Mouse (Mus musculus) hindbrain, embryonic 10.5 days (tissue): ENCODE data around the gene Gmeb2. TPM values are rescaled to one million over a fixed set of nuclear protein-coding genes. Genes with fewer than 3 reads are reported as not detected.

Experiments used
- DNase-seq: peaks from one replicate; pipeline ENCODE4 v3.0.0-alpha.2; 2017; ENCODE audit warnings: low spot score
- H3K27ac ChIP-seq: fragments of 300-500 bp; sonication (generic); 2 replicates; pipeline ENCODE4 v1.5.1; 2016; ENCODE audit warnings: mild to moderate bottlenecking, moderate library complexity
- H3K27me3 ChIP-seq: fragments of 300-500 bp; sonication (generic); 2 replicates; pipeline ENCODE4 v1.6.1; 2016; ENCODE audit warnings: mild to moderate bottlenecking; ENCODE audit not compliant: poor library complexity, insufficient read depth, severe bottlenecking
- H3K36me3 ChIP-seq: fragments of 300-500 bp; sonication (generic); 2 replicates; pipeline ENCODE4 v1.6.1; 2016; ENCODE audit warnings: mild to moderate bottlenecking, moderate library complexity
- H3K4me1 ChIP-seq: fragments of 300-500 bp; sonication (generic); replicated peaks from 2 replicates; pipeline ENCODE4 v1.6.1; 2016; ENCODE audit warnings: mild to moderate bottlenecking
- H3K4me3 ChIP-seq: fragments of 300-500 bp; sonication (generic); 2 replicates; pipeline ENCODE4 v1.5.1; 2016; ENCODE audit warnings: mild to moderate bottlenecking, moderate library complexity
- H3K9me3 ChIP-seq: fragments of 300-500 bp; sonication (generic); 2 replicates; pipeline ENCODE4 v1.6.1; 2016; ENCODE audit warnings: mild to moderate bottlenecking, moderate library complexity
- WGBS: fragments of 180-500 bp; shearing (Covaris S2); methylation state at CpG from one replicate; pipeline ENCODE4 v1.1.7; 2016; 5-methylcytosine and 5-hydroxymethylcytosine counted together
- polyA plus RNA-seq: library from polyadenylated mRNA; unstranded; fragments of >200 nt; fragmentation: Nextera tagmentation; extraction: Ambion mirVana; gene quantifications from 2 replicates; pipeline ENCODE4 v1.2.1, GENCODE M21; 2016

The Gmeb2 gene
- polyA plus RNA-seq, 1 experiment from 2014 or later = 19.0 TPM

- Histone ChIP-seq H3K27me3 (peaks cover 65% of the 10 kb centered on the region), H3K9me3 (no peaks in the 10 kb centered on the region), H3K4me3 (peak overlapping the region; percentile 49), H3K4me1 (peaks cover 15% of the 10 kb centered on the region), H3K27ac (no peak overlapping the region), H3K36me3 (no peaks in the 10 kb centered on the region)
- no peak for DNase-seq
- WGBS = 4% methylated on average over 34 of the region's 34 CpGs
Observed at GRCm38 (mm10) chr2:181212389-181213020, 75.3 kb downstream of the Gmeb2 start.

DNA sequence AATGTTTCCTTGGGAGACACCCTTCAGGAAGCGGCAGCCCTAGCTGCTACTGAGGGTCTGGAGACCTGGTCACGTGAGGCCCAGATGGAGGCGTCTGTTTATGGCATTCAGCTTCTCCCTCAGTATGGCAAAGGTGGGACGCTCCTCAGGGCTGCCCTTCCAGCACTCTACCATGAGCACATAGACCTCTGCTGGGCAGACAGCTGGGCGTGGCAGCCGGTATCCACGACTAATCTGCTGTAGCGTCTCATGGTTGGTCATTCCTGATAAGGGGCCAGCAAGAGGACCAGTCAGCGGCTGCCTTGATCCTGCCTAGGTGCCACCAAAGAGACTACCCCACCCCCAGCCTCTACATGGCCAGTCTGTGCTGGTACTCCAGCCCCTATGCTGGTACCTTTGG is 81.7 kb downstream of the Gmeb2 start:
- no peaks in the 10 kb centered on the region for H3K4me1 ChIP-seq
- DNase-seq = no peak
- H3K27ac ChIP-seq = no peak overlapping the region
- no peak overlapping the region for H3K4me3 ChIP-seq
- 77% methylated on average over 9 of the region's 9 CpGs for WGBS
- H3K9me3 ChIP-seq = no peaks in the 10 kb centered on the region
- H3K36me3 ChIP-seq = no peaks in the 10 kb centered on the region
- H3K27me3 ChIP-seq = peaks cover 25% of the 10 kb centered on the region

DNA sequence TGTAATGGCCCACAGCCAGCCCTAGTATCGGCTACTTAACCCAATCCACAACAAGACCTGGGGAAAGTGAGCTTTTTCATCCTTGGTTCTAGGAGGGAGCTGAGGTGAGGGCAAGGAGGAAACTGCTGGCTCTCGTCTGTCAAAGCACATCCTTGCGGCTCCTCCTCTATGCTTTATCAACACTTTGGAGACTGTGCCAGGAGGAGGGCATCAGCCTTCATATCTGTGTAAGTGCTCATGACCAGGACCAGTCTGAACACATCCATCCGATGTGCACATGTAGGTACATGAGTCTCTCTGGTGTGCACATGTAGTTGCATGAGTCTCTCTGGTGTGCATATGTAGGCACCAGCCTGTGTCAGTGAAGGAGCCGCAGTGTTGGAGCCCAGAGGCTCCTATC is 82.2 kb downstream of the Gmeb2 start:
- no peaks in the 10 kb centered on the region for H3K4me1 ChIP-seq
- WGBS = 89% methylated on average over 5 of the region's 5 CpGs
- no peaks in the 10 kb centered on the region for H3K36me3 ChIP-seq
- no peak overlapping the region for H3K27ac ChIP-seq
- H3K4me3 ChIP-seq = no peak overlapping the region
- no peaks in the 10 kb centered on the region for H3K9me3 ChIP-seq
- peaks cover 21% of the 10 kb centered on the region for H3K27me3 ChIP-seq
- DNase-seq = no peak

- Histone ChIP-seq H3K36me3 (no peaks in the 10 kb centered on the region), H3K27ac (no peak overlapping the region), H3K9me3 (no peaks in the 10 kb centered on the region), H3K4me3 (no peak overlapping the region), H3K4me1 (no peaks in the 10 kb centered on the region), H3K27me3 (peaks cover 5% of the 10 kb centered on the region; the same call in 1 of the 2 replicates)
- no peak for DNase-seq
- 86% methylated on average over 6 of the region's 6 CpGs for WGBS
Observed at GRCm38 (mm10) chr2:181202886-181203285, 84.9 kb downstream of the Gmeb2 start.

- 88% methylated on average over 3 of the region's 3 CpGs for WGBS
- no peaks in the 10 kb centered on the region for H3K4me1 ChIP-seq
- no peak within 1 kb of the TSS for H3K4me3 ChIP-seq
- H3K27me3 ChIP-seq = 0 out of 2 replicates have a peak, but pooled peaks cover under 1% of the 10 kb centered on the region
- no peak for DNase-seq
- H3K36me3 ChIP-seq = no peaks in the 10 kb centered on the region
- H3K27ac ChIP-seq = no peak within 1 kb of the TSS
- no peaks in the 10 kb centered on the region for H3K9me3 ChIP-seq
Observed at GRCm38 (mm10) chr2:181202422-181202821, 85.4 kb downstream of the Gmeb2 start, which contains the start of gene Ptk6. Gene Ptk6, minus strand, starts transcription at chr2:181202789.

GRCm38 (mm10) chr2:181201606-181202005 is 86.2 kb downstream of the Gmeb2 start:
- DNase-seq = no peak
- Histone ChIP-seq H3K4me1 (no peaks in the 10 kb centered on the region), H3K27me3 (no peaks in the 10 kb centered on the region), H3K9me3 (no peaks in the 10 kb centered on the region), H3K36me3 (no peaks in the 10 kb centered on the region), H3K27ac (no peak overlapping the region), H3K4me3 (no peak overlapping the region)
- WGBS = 83% methylated on average over 3 of the region's 3 CpGs

Other genes with a start within 250 kb of the Gmeb2 start
- 23.7 and 44.1 TPM in 2 replicates for gene Chrna4, start 244.5 kb downstream of the Gmeb2 start, polyA plus RNA-seq
- gene Kcnq2, start 152.7 kb downstream of the Gmeb2 start, polyA plus RNA-seq = 5.4 and 15.5 TPM in 2 replicates
- gene Eef1a2, start 131.0 kb downstream of the Gmeb2 start, polyA plus RNA-seq = 0.47 TPM in 1 of 2 replicates, not detected in the other
- gene Ppdpf, start 100.8 kb downstream of the Gmeb2 start, polyA plus RNA-seq = 324 and 415 TPM in 2 replicates
- gene Ptk6, start 85.2 kb downstream of the Gmeb2 start, polyA plus RNA-seq = not detected in 2 replicates
- gene Srms, start 74.8 kb downstream of the Gmeb2 start, polyA plus RNA-seq = 0.07 TPM in 1 of 2 replicates, not detected in the other
- 0.26 and 0.32 TPM in 2 replicates for gene Fndc11, start 68.0 kb downstream of the Gmeb2 start, polyA plus RNA-seq
- gene Helz2, start 46.0 kb downstream of the Gmeb2 start, polyA plus RNA-seq = 0.52 and 1.00 TPM in 2 replicates
- 122 and 329 TPM in 2 replicates for gene Stmn3, start 26.5 kb upstream of the Gmeb2 start, polyA plus RNA-seq
- 57.7 and 68.1 TPM in 2 replicates for gene Rtel1, start 31.7 kb upstream of the Gmeb2 start, polyA plus RNA-seq
- 45.4 and 53.0 TPM in 2 replicates for gene Zgpat, start 76.9 kb upstream of the Gmeb2 start, polyA plus RNA-seq
- 75.3 and 75.4 TPM in 2 replicates for gene Arfrp1, start 77.4 kb upstream of the Gmeb2 start, polyA plus RNA-seq
- gene Lime1, start 92.0 kb upstream of the Gmeb2 start, polyA plus RNA-seq = 29.5 and 29.7 TPM in 2 replicates
- 18.6 and 22.2 TPM in 2 replicates for gene Zbtb46, start 171.4 kb upstream of the Gmeb2 start, polyA plus RNA-seq
- gene Abhd16b, start 205.2 kb upstream of the Gmeb2 start, polyA plus RNA-seq = 0.08 TPM in 1 of 2 replicates, not detected in the other
- 161 and 169 TPM in 2 replicates for gene Tpd52l2, start 209.1 kb upstream of the Gmeb2 start, polyA plus RNA-seq
- 101 and 108 TPM in 2 replicates for gene Dnajc5, start 232.4 kb upstream of the Gmeb2 start, polyA plus RNA-seq